Mouse (Mus musculus) mature B cell (primary cell): ENCODE results near the gene Strip1.

ENCODE experiments used
- in situ Hi-C: fragments of 300-500 bp; cut with MboI; formaldehyde crosslinking; loops from 2 replicates; pipeline ENCODE4 v1.14.3; 2019

Strip1 gene

GRCm38 (mm10) chr3:107628551-107628950, 2.9 kb downstream of the Strip1 start:
- in situ Hi-C loops, result no loop called here

GRCm38 (mm10) chr3:107627641-107628040, 3.9 kb downstream of the Strip1 start:
- in situ Hi-C loops, result no loop called here

GRCm38 (mm10) chr3:107626751-107627150, 4.7 kb downstream of the Strip1 start:
- in situ Hi-C loops, result no loop called here

GRCm38 (mm10) chr3:107625536-107625935, 6.0 kb downstream of the Strip1 start:
- in situ Hi-C loops, result no loop called here

GRCm38 (mm10) chr3:107624424-107624823, 7.1 kb downstream of the Strip1 start:
- in situ Hi-C loops, result no loop called here

- in situ Hi-C loops, result no loop called here
Observed at GRCm38 (mm10) chr3:107622537-107622936, 9.0 kb downstream of the Strip1 start.

GRCm38 (mm10) chr3:107621286-107622075, 10.0 kb downstream of the Strip1 start:
- in situ Hi-C loops, result no loop called here

GRCm38 (mm10) chr3:107619911-107620310, 11.6 kb downstream of the Strip1 start:
- in situ Hi-C loops, result no loop called here

- in situ Hi-C loops, result no loop called here
Observed at GRCm38 (mm10) chr3:107617800-107618199, 13.7 kb downstream of the Strip1 start.

- in situ Hi-C loops, result no loop called here
Observed at GRCm38 (mm10) chr3:107612902-107613525, 18.5 kb downstream of the Strip1 start.

GRCm38 (mm10) chr3:107611394-107611793, 20.1 kb downstream of the Strip1 start:
- in situ Hi-C loops, result no loop called here

- in situ Hi-C loops, result no loop called here
Observed at GRCm38 (mm10) chr3:107609376-107609775, 22.1 kb downstream of the Strip1 start.

GRCm38 (mm10) chr3:107608808-107609207, 22.7 kb downstream of the Strip1 start:
- in situ Hi-C loops, result no loop called here

- in situ Hi-C loops, result no loop called here
Observed at GRCm38 (mm10) chr3:107607221-107607620, 24.3 kb downstream of the Strip1 start.

GRCm38 (mm10) chr3:107605304-107605703, 26.2 kb downstream of the Strip1 start:
- in situ Hi-C loops, result no loop called here

- in situ Hi-C loops, result no loop called here
Observed at GRCm38 (mm10) chr3:107600127-107600526, 31.4 kb downstream of the Strip1 start.

GRCm38 (mm10) chr3:107597586-107598389, 33.7 kb downstream of the Strip1 start:
- in situ Hi-C loops, result no loop called here

GRCm38 (mm10) chr3:107597134-107597533, 34.4 kb downstream of the Strip1 start:
- in situ Hi-C loops, result no loop called here

GRCm38 (mm10) chr3:107596559-107596958, 34.9 kb downstream of the Strip1 start:
- in situ Hi-C loops, result no loop called here

GRCm38 (mm10) chr3:107595938-107596461, 35.5 kb downstream of the Strip1 start:
- in situ Hi-C loops, result no loop called here

GRCm38 (mm10) chr3:107595264-107595937, 36.1 kb downstream of the Strip1 start:
- in situ Hi-C loops, result no loop called here
